Mouse (Mus musculus) gastrocnemius, postnatal 36 days (tissue): ENCODE results near the gene Col9a1. TPM values are rescaled to one million over a fixed set of nuclear protein-coding genes. Genes with fewer than 3 reads are reported as not detected.

Experiments
- DNase-seq, 2 experiments: peaks; one replicate each; pipeline ENCODE4 v3.0.0; 2022
- intact Hi-C: fragments of 180-260 bp; cut with DNase I; formaldehyde crosslinking; loops from one replicate; pipeline ENCODE4 v1.15.1; 2025
- total RNA-seq, 2 experiments: library from RNA; stranded (reverse); gene quantifications; 2 replicates each; pipeline ENCODE4 v1.2.3; 2021

Col9a1 gene
- total RNA-seq, 2 experiments from 2014 or later = 0.54 to 0.69 TPM

- intact Hi-C loops = no loop called here
- no peak for DNase-seq
These were observed 34.4 kb downstream of the Col9a1 start for GRCm38 (mm10) chr1:24211621-24212385.

DNA sequence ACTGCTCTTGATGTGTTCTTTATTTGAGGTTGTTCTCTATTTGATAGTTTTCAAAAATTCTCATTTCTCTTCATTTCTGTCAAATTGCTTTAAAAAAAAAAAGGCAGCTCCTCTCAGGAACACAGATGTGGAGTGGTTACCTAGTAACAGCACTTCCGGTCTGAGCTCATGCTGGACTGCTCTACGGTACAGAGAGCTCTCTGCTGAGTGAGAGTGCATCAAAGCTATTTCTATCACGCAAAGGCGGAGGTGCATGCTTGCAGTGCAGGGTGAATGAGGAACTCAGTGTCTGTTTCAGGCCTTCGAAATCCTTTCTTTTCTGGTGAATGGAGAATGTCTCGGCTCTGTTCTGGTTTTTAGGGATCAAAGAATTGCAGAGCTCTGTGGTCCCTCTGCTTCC lies 41.6 kb downstream of the Col9a1 start:
- intact Hi-C loops = no loop called here
- no peak for DNase-seq

GRCm38 (mm10) chr1:24222231-24222630 lies 44.8 kb downstream of the Col9a1 start:
- DNase-seq = no peak
- intact Hi-C loops = no loop called here

DNA sequence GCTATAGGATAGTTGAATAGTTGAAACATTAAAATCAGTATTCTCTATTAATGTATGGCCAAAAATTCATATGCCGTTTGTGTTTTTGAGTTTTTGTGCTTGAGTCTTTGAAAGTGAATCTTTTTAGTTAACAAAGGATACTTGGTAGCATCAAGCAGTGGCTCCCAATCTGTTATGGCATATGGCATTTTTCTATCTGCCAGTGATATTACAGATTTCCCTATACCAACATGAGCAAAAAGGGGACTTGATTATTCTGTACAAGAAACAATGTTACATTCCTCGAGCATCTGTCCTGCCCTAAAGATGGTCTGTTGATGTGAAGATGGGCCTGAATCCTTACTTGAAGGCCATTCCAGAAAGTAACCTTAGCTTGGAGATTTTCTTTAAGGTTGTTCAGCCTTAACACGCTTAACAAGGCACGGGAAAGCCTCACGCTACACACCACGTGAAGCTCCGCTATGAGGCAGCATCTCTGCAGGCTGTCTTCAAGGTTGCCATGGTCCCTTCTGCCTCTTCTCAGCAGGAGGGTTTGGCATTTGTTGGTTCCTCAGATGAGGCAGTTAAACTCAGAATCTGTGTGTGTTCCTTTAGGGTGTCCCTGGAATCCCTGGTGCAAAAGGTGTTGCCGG lies 45.7 kb downstream of the Col9a1 start:
- intact Hi-C loops = no loop called here
- no peak for DNase-seq

GRCm38 (mm10) chr1:24225825-24226526 lies 48.6 kb downstream of the Col9a1 start:
- intact Hi-C loops = no loop called here
- DNase-seq = no peak

DNA sequence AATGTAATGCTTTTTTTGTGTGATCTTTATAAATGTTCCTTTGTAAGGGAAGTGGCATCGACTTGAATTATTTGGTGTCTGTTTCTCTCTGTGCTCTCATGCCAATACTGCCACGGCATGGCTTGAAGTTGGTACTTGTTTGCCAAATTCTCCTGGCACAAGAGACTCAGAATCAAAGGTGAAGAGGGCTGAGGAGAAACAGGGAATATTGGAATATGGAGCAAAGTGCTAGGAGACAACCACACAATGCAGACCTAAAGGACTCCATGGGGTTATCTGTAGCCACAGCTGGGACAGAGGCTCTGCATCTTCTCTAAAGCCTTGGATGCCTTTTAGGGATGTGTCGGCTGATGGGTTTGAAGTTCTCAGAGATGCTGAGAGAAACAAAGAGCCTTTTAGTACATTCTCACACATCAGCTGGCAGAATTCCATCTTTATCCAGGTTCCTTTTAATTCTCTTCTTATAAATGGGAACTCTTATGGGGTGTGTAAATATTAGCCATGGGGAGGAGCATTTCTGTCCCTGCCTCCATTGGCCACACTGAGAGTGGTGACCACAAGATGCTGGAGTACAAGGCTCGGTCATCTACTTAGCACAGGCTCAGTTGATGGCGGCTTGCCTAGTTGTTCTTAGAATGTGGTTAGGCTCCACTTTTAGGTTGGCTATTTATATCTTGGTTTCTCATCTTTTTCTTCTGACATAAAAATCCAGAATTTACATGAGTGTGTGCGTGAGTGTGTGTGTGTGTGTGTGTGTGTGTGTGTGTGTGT lies 49.7 kb downstream of the Col9a1 start:
- no peak for DNase-seq
- intact Hi-C loops = no loop called here

DNA sequence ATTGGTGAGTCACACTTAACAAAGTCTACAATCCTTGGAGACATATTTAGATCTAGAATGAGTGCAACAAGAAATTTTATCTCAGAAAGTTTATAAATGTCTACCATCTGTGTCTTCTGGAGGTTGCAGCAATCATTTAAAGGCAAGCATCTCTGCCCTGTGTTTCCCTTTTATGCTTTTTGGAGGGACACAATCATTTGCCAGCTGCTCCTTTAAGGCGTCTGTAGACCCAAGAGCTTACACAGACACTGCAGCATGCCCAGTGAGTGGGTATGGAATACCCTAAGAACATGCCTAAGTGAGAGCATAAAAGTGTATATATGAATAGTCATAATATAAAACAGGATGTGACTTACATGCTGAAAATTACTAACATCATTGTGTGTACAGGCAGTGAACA lies 52.1 kb downstream of the Col9a1 start:
- intact Hi-C loops = no loop called here
- DNase-seq = no peak

DNA sequence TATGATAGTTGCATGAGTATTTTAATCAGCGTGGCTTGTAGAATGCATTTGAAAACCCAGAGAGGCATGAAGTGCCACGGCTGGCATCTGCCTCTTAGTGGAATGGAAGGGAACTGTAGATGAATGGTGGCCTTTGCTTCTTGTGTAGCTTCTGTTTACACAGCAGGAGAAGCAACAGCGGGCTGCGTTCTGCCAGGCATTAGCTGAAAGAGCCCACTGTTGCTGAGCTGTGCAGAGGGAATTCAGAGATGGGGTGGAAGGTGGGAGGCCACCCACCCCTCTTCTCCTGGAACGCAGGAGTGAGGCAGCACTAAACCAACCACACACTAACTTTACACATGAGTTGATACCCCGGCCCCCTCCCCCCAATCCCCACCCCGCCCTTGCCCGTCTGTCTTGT lies 53.0 kb downstream of the Col9a1 start:
- DNase-seq = no peak
- intact Hi-C loops = no loop called here

DNA sequence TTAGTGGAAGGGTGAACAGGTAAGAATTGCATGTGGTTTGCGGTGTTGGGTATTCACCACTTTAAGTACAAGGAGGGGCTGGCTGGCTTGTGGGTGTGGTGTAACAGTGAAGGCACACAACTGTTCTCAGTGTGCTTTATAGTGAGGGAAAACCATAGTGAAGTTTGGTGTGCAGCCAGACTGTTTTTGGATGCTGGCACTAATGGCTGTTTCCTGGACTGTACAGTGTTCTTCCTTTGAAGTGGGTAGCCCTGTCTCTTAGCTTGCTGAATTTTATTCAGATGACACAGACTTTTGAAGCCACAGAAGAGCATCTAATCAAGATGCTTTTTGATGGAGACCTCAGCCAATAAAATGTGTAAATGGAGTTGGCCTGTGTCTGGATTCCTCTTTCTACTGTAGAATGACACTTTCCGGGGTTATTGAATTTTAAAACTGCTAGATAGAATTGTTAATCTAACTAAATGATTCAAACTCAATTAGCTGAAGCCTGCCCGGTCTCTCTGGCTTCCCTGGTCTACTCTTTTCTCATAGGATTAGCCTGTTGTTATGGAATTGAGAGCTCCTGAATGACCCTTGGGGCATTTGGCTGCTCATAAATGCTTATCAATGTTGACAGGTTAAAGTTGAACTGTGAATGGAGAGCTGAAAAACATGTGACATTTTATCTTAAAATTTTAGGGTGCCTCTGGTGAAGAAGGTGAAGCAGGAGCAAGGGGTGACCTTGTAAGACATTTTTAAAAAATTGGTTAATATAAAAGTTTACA lies 54.3 kb downstream of the Col9a1 start:
- DNase-seq = no peak
- intact Hi-C loops = no loop called here

DNA sequence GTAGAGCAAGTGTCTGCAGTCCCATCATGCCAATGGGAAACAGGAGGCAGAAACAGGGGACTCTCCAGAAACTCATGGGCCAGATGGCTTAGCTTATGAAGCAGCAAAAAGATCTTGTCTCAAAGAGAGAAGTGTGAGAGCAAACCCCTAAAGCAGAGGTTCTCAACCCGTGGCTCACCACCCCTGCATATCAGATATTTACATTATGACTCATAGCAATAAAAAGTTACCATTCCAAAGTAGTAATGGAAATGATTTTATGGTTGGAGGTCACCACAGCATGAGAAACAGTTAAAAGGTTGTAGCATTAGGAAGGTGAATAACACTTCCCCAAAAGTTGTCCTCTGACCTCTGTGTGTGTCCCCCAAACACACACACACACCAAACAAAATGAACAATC lies 58.9 kb downstream of the Col9a1 start:
- intact Hi-C loops = no loop called here
- DNase-seq = no peak

DNA sequence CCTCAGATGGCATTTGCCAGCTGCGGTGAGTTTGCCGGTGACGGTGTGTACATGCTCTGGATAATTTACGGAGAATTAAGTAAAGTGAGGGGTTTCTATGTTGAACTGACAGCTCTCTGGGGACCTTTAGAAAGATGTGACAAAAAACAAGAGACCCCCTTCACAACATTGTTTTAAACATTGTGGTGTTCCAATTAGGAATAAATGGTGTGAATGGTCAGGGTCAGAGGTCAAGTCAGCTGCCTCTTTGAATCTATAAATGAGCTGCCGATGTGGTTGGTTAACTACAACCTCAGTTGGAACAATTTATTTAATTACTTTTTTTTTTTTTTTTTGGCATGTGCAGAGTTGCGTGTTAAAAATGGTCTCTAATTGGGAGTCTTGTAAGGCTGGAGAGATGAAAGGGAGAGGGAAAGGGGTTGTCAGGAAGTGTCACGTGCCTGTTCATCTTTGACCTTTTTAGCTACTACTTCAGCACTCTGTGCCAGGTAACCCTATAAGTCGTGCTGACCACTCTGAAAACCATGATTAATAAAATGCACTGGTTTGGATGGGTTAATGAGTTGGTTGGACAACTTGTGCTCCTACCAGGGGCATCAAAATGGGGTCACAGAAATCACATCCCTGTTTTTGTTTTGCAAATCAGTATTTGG lies 62.8 kb downstream of the Col9a1 start:
- intact Hi-C loops = no loop called here

DNA sequence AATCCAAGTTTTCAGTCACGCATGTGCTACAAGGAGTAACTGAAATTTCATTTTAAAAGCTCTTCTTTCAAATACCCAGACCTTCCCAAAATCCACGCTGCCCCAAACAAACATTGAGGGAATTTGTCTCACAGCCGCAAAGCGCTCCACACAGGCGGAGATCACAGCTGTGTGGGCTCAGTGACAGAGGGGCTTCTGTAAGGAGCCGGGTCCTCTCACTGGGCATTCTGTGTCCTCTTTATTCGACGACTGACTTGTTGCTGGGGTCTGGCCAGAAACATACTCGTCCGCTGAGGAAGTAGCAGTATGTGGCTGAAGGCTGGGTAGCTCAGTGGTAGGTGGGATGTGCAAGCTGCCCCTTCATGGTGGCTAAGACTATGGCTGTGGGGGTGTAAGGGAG lies 67.5 kb downstream of the Col9a1 start:
- no peak for DNase-seq
- intact Hi-C loops = loop anchor here (5.0 kb wide), 2 partner anchors 108 to 418 kb away; no protein-coding TSS in a partner anchor

More for the DNA sequence above, 62.8 kb downstream of the Col9a1 start:
- DNase-seq = no peak

- no peak for DNase-seq
- intact Hi-C loops = loop anchor here (5.0 kb wide), 2 partner anchors 109 to 419 kb away; no protein-coding TSS in a partner anchor
These were observed 68.4 kb downstream of the Col9a1 start for GRCm38 (mm10) chr1:24245700-24246375.

DNA sequence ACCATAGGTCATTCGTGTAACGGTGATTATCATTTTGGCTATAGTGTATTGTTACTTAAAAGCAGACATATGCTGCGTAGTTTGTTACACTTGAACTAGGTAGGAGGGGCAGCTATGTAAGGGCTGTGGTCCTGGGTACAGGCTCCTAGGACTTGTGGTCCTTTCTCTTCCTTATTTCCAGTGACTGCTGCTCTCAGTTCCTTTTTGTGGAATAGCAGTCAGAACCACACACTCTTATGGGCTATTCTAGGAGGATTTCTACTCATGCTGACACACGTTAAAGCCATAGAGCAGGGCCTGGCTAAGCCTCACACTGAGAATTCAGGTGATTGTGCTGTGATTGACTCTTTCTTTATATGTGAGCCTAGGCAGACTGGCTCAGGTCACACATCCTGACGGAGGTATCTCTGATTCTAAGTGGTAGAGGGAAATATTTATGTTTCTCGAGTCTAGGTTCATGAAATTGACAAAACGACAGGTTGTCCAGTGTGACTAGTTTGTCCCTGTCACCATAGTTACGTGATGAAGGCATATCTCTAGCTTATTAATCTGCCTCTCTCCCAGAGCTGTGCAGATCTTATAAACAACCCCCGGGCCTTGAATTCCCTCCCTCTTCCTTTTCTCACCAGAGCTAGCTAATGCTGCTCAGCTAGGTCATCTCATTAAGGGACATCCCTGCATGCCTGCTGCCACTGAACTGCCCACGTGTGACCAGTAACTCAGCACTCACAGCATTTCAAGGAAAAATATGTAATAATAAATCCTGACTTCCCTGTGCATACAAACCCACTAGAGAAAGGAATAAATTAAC lies 71.1 kb downstream of the Col9a1 start:
- DNase-seq = no peak
- intact Hi-C loops = loop anchor here (5.0 kb wide), 2 partner anchors 111 to 421 kb away; no protein-coding TSS in a partner anchor

- DNase-seq = no peak
- intact Hi-C loops = loop anchor here (5.0 kb wide), 2 partner anchors 112 to 422 kb away; no protein-coding TSS in a partner anchor
These were observed 71.8 kb downstream of the Col9a1 start for GRCm38 (mm10) chr1:24249105-24249664.

- DNase-seq = no peak
- intact Hi-C loops = no loop called here
These were observed 80.6 kb downstream of the Col9a1 start for GRCm38 (mm10) chr1:24257961-24258360.

DNA sequence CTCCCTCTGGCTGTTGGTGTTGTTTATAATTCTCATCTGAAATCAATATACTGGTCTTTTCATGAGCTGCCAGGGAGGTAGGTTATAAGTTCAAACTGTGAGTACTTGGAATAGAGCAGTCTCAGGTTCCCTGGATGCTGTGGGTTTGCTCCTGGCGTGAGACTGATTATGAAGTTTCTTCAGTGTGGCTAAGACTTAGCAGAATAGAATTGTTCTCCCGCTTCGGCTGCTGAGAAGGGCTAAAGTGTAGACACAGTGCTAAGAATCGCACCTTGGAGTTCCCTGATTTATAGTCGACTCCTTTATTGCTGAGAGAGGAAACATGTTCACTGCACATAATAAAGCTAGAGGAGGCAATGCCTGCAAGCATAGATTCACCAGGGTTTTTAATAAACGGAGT lies 82.0 kb downstream of the Col9a1 start:
- intact Hi-C loops = no loop called here

DNA sequence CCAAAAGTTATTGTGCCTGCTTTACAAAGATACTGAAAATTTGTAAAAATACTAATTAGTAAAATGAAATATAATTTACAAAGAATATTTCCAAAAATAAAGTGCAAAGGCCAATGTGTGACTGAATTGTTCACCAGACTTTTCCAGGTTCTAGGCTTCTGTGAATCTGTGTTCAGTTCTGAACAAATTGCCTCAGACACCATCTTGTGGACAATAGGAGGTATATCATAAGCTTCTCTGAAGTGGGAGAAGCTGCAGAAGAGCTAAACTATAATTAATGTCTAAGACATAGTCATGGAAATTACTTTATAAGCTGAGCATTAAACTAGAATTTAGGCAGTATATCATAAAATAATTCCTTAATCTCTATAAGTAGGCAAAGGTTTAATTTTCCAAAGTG lies 83.8 kb downstream of the Col9a1 start:
- intact Hi-C loops = no loop called here

More for the DNA sequence above, 82.0 kb downstream of the Col9a1 start:
- no peak for DNase-seq

More for the DNA sequence above, 83.8 kb downstream of the Col9a1 start:
- no peak for DNase-seq
